Mouse (Mus musculus) lung, embryonic 16.5 days (tissue): Measurements from ENCODE around the gene Gm9999. TPM values are rescaled to one million over a fixed set of nuclear protein-coding genes. Genes with fewer than 3 reads are reported as not detected.

Source experiments
- ATAC-seq: fragments of 200-750 bp; cut with Nextera tagmentation; 2 replicates; pipeline ENCODE4 v1.8.0; 2017; ENCODE audit warnings: low read depth, mild to moderate bottlenecking, moderate library complexity
- H3K27ac ChIP-seq: fragments of 300-500 bp; sonication (generic); 2 replicates; pipeline ENCODE4 v1.5.1; 2014; ENCODE audit warnings: mild to moderate bottlenecking, control low read depth, low read length
- H3K27me3 ChIP-seq: fragments of 300-500 bp; sonication (generic); 2 replicates; pipeline ENCODE4 v1.6.1; 2014; ENCODE audit warnings: low read depth, low read length, mixed read lengths; ENCODE audit not compliant: control insufficient read depth, insufficient read depth
- H3K36me3 ChIP-seq: fragments of 300-500 bp; sonication (generic); 2 replicates; pipeline ENCODE4 v1.6.1; 2014; ENCODE audit warnings: low read length; ENCODE audit not compliant: control insufficient read depth, insufficient read depth
- H3K4me1 ChIP-seq: fragments of 300-500 bp; sonication (generic); replicated peaks from 2 replicates; pipeline ENCODE4 v1.6.1; 2014; ENCODE audit warnings: low read length, mixed read lengths; ENCODE audit not compliant: control insufficient read depth, insufficient read depth
- H3K4me2 ChIP-seq: fragments of 300-500 bp; sonication (generic); 2 replicates; pipeline ENCODE4 v1.6.1; 2014; ENCODE audit warnings: low read depth, low read length, control low read depth
- H3K4me3 ChIP-seq: fragments of 300-500 bp; sonication (generic); 2 replicates; pipeline ENCODE4 v1.5.1; 2014; ENCODE audit warnings: mild to moderate bottlenecking, low read length, control low read depth
- H3K9ac ChIP-seq: fragments of 300-500 bp; sonication (generic); 2 replicates; pipeline ENCODE4 v1.6.1; 2014; ENCODE audit warnings: low read length, control low read depth
- H3K9me3 ChIP-seq: fragments of 300-500 bp; sonication (generic); 2 replicates; pipeline ENCODE4 v1.6.1; 2016; ENCODE audit warnings: low read length; ENCODE audit not compliant: control insufficient read depth
- WGBS: fragments of 180-500 bp; shearing (Covaris S2); extraction: QIAGEN DNeasy Blood & Tissue Kit; methylation state at CpG from one replicate; pipeline ENCODE4 v1.1.7; 2014; 5-methylcytosine and 5-hydroxymethylcytosine counted together
- polyA plus RNA-seq: library from polyadenylated mRNA; unstranded; fragments of >200 nt; fragmentation: Nextera tagmentation; extraction: Ambion mirVana; gene quantifications from 2 replicates; pipeline ENCODE4 v1.2.1, GENCODE M21; 2015

The Gm9999 gene
- polyA plus RNA-seq, 1 experiment from 2014 or later, result not detected

- Histone ChIP-seq H3K4me1 (peaks cover 17% of the 10 kb centered on the region), H3K27ac (peak overlapping the region; percentile 96), H3K9me3 (no peaks in the 10 kb centered on the region), H3K36me3 (no peaks in the 10 kb centered on the region), H3K4me2 (peak overlapping the region; percentile 69), H3K9ac (peak overlapping the region; percentile 75), H3K4me3 (peak overlapping the region; percentile 74), H3K27me3 (no peaks in the 10 kb centered on the region)
- no peak for ATAC-seq
- WGBS, result 11% methylated on average over 21 of the region's 21 CpGs
These were observed 23.9 kb downstream of the Gm9999 start for GRCm38 (mm10) chr7:47007109-47007780.

GRCm38 (mm10) chr7:47007818-47008167, 24.4 kb downstream of the Gm9999 start:
- Histone ChIP-seq H3K9me3 (no peaks in the 10 kb centered on the region), H3K27me3 (no peaks in the 10 kb centered on the region), H3K9ac (peak overlapping the region; percentile 75), H3K27ac (peak overlapping the region; percentile 96), H3K4me2 (peak overlapping the region; percentile 69), H3K36me3 (no peaks in the 10 kb centered on the region), H3K4me3 (peak overlapping the region; percentile 74), H3K4me1 (peaks cover 12% of the 10 kb centered on the region)
- peak; percentile 61 for ATAC-seq
- under 1% methylated on average over 25 of the region's 25 CpGs for WGBS

GRCm38 (mm10) chr7:47008168-47008993, 25.0 kb downstream of the Gm9999 start, which contains the start of gene Spty2d1:
Gene Spty2d1 (minus strand): TSS chr7:47008411.
- Histone ChIP-seq H3K4me2 (peak within 1 kb of the TSS; percentile 72), H3K9ac (peak within 1 kb of the TSS; percentile 75), H3K27me3 (no peaks in the 10 kb centered on the region), H3K27ac (peak within 1 kb of the TSS; percentile 96), H3K9me3 (no peaks in the 10 kb centered on the region), H3K4me1 (peaks cover 12% of the 10 kb centered on the region), H3K4me3 (peak within 1 kb of the TSS; percentile 74), H3K36me3 (no peaks in the 10 kb centered on the region)
- ATAC-seq, result peak; percentile 95
- under 1% methylated on average over 57 of the region's 57 CpGs for WGBS

GRCm38 (mm10) chr7:47013131-47013767, 29.9 kb downstream of the Gm9999 start:
- WGBS, result 32% methylated on average over 9 of the region's 9 CpGs
- no peaks in the 10 kb centered on the region for H3K9me3 ChIP-seq
- H3K27ac ChIP-seq, result no peak overlapping the region
- H3K9ac ChIP-seq, result no peak overlapping the region
- ATAC-seq, result no peak
- peaks cover 16% of the 10 kb centered on the region for H3K4me1 ChIP-seq
- no peak overlapping the region for H3K4me3 ChIP-seq
- no peaks in the 10 kb centered on the region for H3K36me3 ChIP-seq
- no peak overlapping the region for H3K4me2 ChIP-seq
- H3K27me3 ChIP-seq, result no peaks in the 10 kb centered on the region

GRCm38 (mm10) chr7:47014564-47015389, 31.4 kb downstream of the Gm9999 start:
- Histone ChIP-seq H3K27ac (peak overlapping the region; percentile 86), H3K4me3 (no peak overlapping the region), H3K4me2 (no peak overlapping the region), H3K27me3 (no peaks in the 10 kb centered on the region), H3K9ac (no peak overlapping the region), H3K36me3 (no peaks in the 10 kb centered on the region), H3K9me3 (no peaks in the 10 kb centered on the region), H3K4me1 (peaks cover 17% of the 10 kb centered on the region)
- WGBS, result 45% methylated on average over 10 of the region's 11 CpGs
- ATAC-seq, result 0 out of 2 replicates have a peak, but pooled peaks have one; percentile 14

GRCm38 (mm10) chr7:47015390-47016065, 32.1 kb downstream of the Gm9999 start:
- Histone ChIP-seq H3K36me3 (no peaks in the 10 kb centered on the region), H3K27ac (peak overlapping the region; percentile 86), H3K4me2 (peak overlapping the region; percentile 29), H3K9ac (peak overlapping the region; percentile 61), H3K9me3 (no peaks in the 10 kb centered on the region), H3K4me3 (no peak overlapping the region), H3K4me1 (peaks cover 23% of the 10 kb centered on the region), H3K27me3 (no peaks in the 10 kb centered on the region)
- 7% methylated on average over 6 of the region's 6 CpGs for WGBS
- ATAC-seq, result peak; percentile 98

GRCm38 (mm10) chr7:47016602-47017001, 33.2 kb downstream of the Gm9999 start:
- Histone ChIP-seq H3K9me3 (no peaks in the 10 kb centered on the region), H3K36me3 (no peaks in the 10 kb centered on the region), H3K27ac (no peak overlapping the region), H3K9ac (no peak overlapping the region), H3K4me3 (no peak overlapping the region), H3K27me3 (no peaks in the 10 kb centered on the region), H3K4me2 (no peak overlapping the region), H3K4me1 (peaks cover 30% of the 10 kb centered on the region)
- no peak for ATAC-seq
- 69% methylated on average over 3 of the region's 3 CpGs for WGBS

GRCm38 (mm10) chr7:47017146-47017545, 33.8 kb downstream of the Gm9999 start:
- Histone ChIP-seq H3K27me3 (no peaks in the 10 kb centered on the region), H3K4me3 (no peak overlapping the region), H3K4me2 (no peak overlapping the region), H3K9ac (no peak overlapping the region), H3K9me3 (no peaks in the 10 kb centered on the region), H3K27ac (no peak overlapping the region), H3K36me3 (no peaks in the 10 kb centered on the region), H3K4me1 (peaks cover 30% of the 10 kb centered on the region)
- no peak for ATAC-seq
- WGBS, result 72% methylated on average over 7 of the region's 7 CpGs
